Mouse (Mus musculus): ENCODE results near the gene Polr2h.

Polr2h gene

GRCm38 (mm10) chr16:20722736-20723135 is 5.3 kb downstream of the Polr2h start:
- DNase-seq (ENCODE audit: low spot score in 2 of 2) = no peak

- no peak for DNase-seq (ENCODE audit: low spot score in 2 of 2)
These were observed 5.8 kb downstream of the Polr2h start for GRCm38 (mm10) chr16:20723247-20723646.

- DNase-seq (ENCODE audit: low spot score in 2 of 2) = peak in 1 of 2 experiments; percentile 64
These were observed 6.9 kb downstream of the Polr2h start for GRCm38 (mm10) chr16:20724338-20724748.

- DNase-seq (ENCODE audit: low spot score in 2 of 2) = no peak
These were observed 7.9 kb downstream of the Polr2h start for GRCm38 (mm10) chr16:20725321-20725720.

- DNase-seq (ENCODE audit: low spot score in 2 of 2) = no peak
These were observed 8.3 kb downstream of the Polr2h start for GRCm38 (mm10) chr16:20725750-20726149.

- no peak for DNase-seq (ENCODE audit: low spot score in 2 of 2)
These were observed 8.9 kb downstream of the Polr2h start for GRCm38 (mm10) chr16:20726384-20726783.

GRCm38 (mm10) chr16:20730293-20730711 is 12.8 kb downstream of the Polr2h start:
- no peak for DNase-seq (ENCODE audit: low spot score in 2 of 2)

GRCm38 (mm10) chr16:20731688-20732087 is 14.2 kb downstream of the Polr2h start:
- DNase-seq (ENCODE audit: low spot score in 2 of 2) = no peak

GRCm38 (mm10) chr16:20732251-20732924 is 14.9 kb downstream of the Polr2h start:
- DNase-seq (ENCODE audit: low spot score in 2 of 2) = no peak

- DNase-seq (ENCODE audit: low spot score in 2 of 2) = peak in 1 of 2 experiments; percentile 58
These were observed 15.7 kb downstream of the Polr2h start, which contains the start of gene Chrd for GRCm38 (mm10) chr16:20732925-20733730. Gene Chrd, plus strand, starts transcription at chr16:20733127.

GRCm38 (mm10) chr16:20733731-20734730 is 16.6 kb downstream of the Polr2h start, which contains the start of gene Thpo:
Gene Thpo, minus strand, starts transcription at chr16:20734511.
- no peak for DNase-seq (ENCODE audit: low spot score in 2 of 2)

GRCm38 (mm10) chr16:20735651-20736050 is 18.2 kb downstream of the Polr2h start:
- DNase-seq (ENCODE audit: low spot score in 2 of 2) = no peak

- DNase-seq (ENCODE audit: low spot score in 2 of 2) = no peak
These were observed 18.7 kb downstream of the Polr2h start for GRCm38 (mm10) chr16:20736168-20736567.

GRCm38 (mm10) chr16:20736823-20737222 is 19.4 kb downstream of the Polr2h start:
- DNase-seq (ENCODE audit: low spot score in 2 of 2) = no peak

GRCm38 (mm10) chr16:20739845-20740244 is 22.4 kb downstream of the Polr2h start:
- no peak for DNase-seq (ENCODE audit: low spot score in 2 of 2)

GRCm38 (mm10) chr16:20746641-20747040 is 29.2 kb downstream of the Polr2h start:
- peak in 1 of 2 experiments; percentile 76 for DNase-seq (ENCODE audit: low spot score in 2 of 2)

GRCm38 (mm10) chr16:20750518-20750917 is 33.1 kb downstream of the Polr2h start:
- no peak for DNase-seq (ENCODE audit: low spot score in 2 of 2)

GRCm38 (mm10) chr16:20756052-20756451 is 38.6 kb downstream of the Polr2h start:
- peak in 1 of 2 experiments; percentile 54 for DNase-seq (ENCODE audit: low spot score in 2 of 2)

GRCm38 (mm10) chr16:20757385-20757784 is 39.9 kb downstream of the Polr2h start:
- no peak for DNase-seq (ENCODE audit: low spot score in 2 of 2)

- DNase-seq (ENCODE audit: low spot score in 2 of 2) = peak in 1 of 2 experiments; percentile 22
These were observed 44.2 kb downstream of the Polr2h start for GRCm38 (mm10) chr16:20761681-20762080.

GRCm38 (mm10) chr16:20765244-20765643 is 47.8 kb downstream of the Polr2h start:
- peak in 1 of 2 experiments; percentile 7 for DNase-seq (ENCODE audit: low spot score in 2 of 2)
